In the genomic region with DNA sequence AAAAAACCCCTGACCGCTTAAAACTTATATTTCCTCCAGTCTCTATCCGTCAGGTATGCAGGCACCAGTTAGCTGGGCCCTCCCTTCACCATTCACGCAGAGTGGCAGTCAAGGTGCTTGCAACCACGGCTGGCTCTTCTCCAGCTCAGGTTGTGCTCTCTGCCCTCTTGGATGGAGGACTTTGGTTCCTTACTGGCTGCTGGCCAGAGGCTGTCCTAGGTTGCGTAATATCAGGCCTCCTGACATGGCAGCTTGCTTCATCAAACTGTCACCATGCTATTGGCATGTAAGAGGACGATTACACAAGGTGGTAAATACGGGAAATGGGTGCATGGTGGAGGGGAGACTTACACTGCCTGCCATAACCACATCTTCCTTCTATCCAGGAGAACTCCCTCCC, we compare ENCODE assay signal across 12 mouse cellular contexts. TPM values are rescaled to one million over a fixed set of nuclear protein-coding genes. Genes with fewer than 3 reads are reported as not detected.
A peak's percentile ranks its signal among the peaks of the same experiment; 100 is the strongest.
DNase-seq lines count a peak whose midpoint lies in the region; ATAC-seq and TF ChIP-seq lines count a peak whose summit lies in the region.
"Had no signal": no experiment of that assay in that cellular context is flagged by ENCODE, and none has a peak within 500 bp of the region (broad histone marks: within the 10 kb centered on the region; RNA-seq: fewer than 3 reads in every experiment).

No protein-coding gene starts in this region.

- H3K4me2 ChIP-seq in hindbrain, embryonic 12.5 days (replicated peaks), result no peak overlapping the region

- no peaks in the 10 kb centered on the region for H3K4me1 ChIP-seq in hindbrain, embryonic 12.5 days

- no peak overlapping the region for H3ac ChIP-seq in C2C12 (ENCODE audit: control insufficient read depth, insufficient read length, low read depth)

- no peaks in the 10 kb centered on the region for H3K79me2 ChIP-seq in C2C12 (ENCODE audit: control insufficient read depth, insufficient read depth)

- 90% methylated on average over 7 of the region's 7 CpGs for WGBS in hindbrain, embryonic 12.5 days

- H3K36me3 ChIP-seq in C2C12 (ENCODE audit: control insufficient read depth, insufficient read depth), result no peaks in the 10 kb centered on the region
- no peaks in the 10 kb centered on the region for H3K36me3 ChIP-seq in hindbrain, embryonic 12.5 days

- H3K9me3 ChIP-seq in hindbrain, embryonic 12.5 days (replicated peaks), result 0 out of 2 replicates have a peak, but pooled peaks cover 2% of the 10 kb centered on the region

- no peak for ATAC-seq in hindbrain, embryonic 12.5 days (ENCODE audit: low FRiP score)

- H3K4me3 ChIP-seq in C2C12 (ENCODE audit: insufficient read depth, poor library complexity, severe bottlenecking), result no peak overlapping the region
- H3K4me3 ChIP-seq in hindbrain, embryonic 12.5 days, result no peak overlapping the region
- H3K4me3 ChIP-seq: myocyte had no signal

- H3K27ac ChIP-seq in hindbrain, embryonic 12.5 days, result no peak overlapping the region

- H3K9ac ChIP-seq in hindbrain, embryonic 12.5 days, result no peak overlapping the region

- no peaks in the 10 kb centered on the region for H3K79me3 ChIP-seq in C2C12 (ENCODE audit: low read depth)

- DNase-seq in 416B (ENCODE audit: low read depth), result peak; percentile 81
- peak; percentile 92 to 94 for DNase-seq in kidney, postnatal 25 days
- peak; percentile 89 for DNase-seq in lung, postnatal 25 days (ENCODE audit: low spot score)
- DNase-seq in gastrocnemius, postnatal 25 days, result no peak
- DNase-seq in layer of hippocampus, postnatal 25 days (ENCODE audit: extremely low spot score in 1 of 2, low spot score in 1 of 2), result no peak
- DNase-seq: embryo, embryonic 11 days; gastrocnemius, postnatal 14 days had no signal

- TF ChIP-seq CTCF in C2C12 (IDR thresholded peaks at IDR 0.05; ENCODE audit: control insufficient read depth, insufficient read depth, insufficient read length), result no peak

- no peaks in the 10 kb centered on the region for H3K27me3 ChIP-seq in C2C12 (ENCODE audit: control insufficient read depth, insufficient read depth, insufficient read length)
- no peaks in the 10 kb centered on the region for H3K27me3 ChIP-seq in hindbrain, embryonic 12.5 days

TF ChIP-seq in C2C12, 6 proteins besides CTCF, POLR2A, EP300 and RAD21:
- TF ChIP-seq CEBPB (IDR thresholded peaks at IDR 0.05; ENCODE audit: low read depth), result peak; percentile 63
- TF ChIP-seq MYOD1 (IDR thresholded peaks at IDR 0.05; ENCODE audit: control insufficient read depth, insufficient read length, low read depth), result no peak
TF ChIP-seq in C2C12: peak in this region for 1.

RNA-seq across cellular contexts. Expression of a gene that starts 17.7 kb away (rescaled TPM):
- polyA plus RNA-seq in C2C12 (2012; fragmentation: generic; extraction: Trizol), result 2.9 TPM
- under 1 TPM; 0.24 to 0.87 TPM for total RNA-seq in gastrocnemius, postnatal 25 days (2021)
- polyA plus RNA-seq in hindbrain, embryonic 12.5 days (2016; fragmentation: Nextera tagmentation; extraction: Ambion mirVana), result 5.1 and 6.1 TPM in 2 replicates
- total RNA-seq in layer of hippocampus, postnatal 25 days (2021), result 1 to 10 TPM in 1 of 2 experiments, under 1 TPM in 1; 0.69 to 1.1 TPM

RNA-seq across cellular contexts. Expression of a gene that starts 30.8 kb away (rescaled TPM):
- 3.4 TPM for polyA plus RNA-seq in C2C12 (2012; fragmentation: generic; extraction: Trizol)
- 1 to 10 TPM; 1.8 to 2.0 TPM for total RNA-seq in gastrocnemius, postnatal 25 days (2021)
- polyA plus RNA-seq in hindbrain, embryonic 12.5 days (2016; fragmentation: Nextera tagmentation; extraction: Ambion mirVana), result 7.0 and 8.6 TPM in 2 replicates
- 10 to 100 TPM in 1 of 2 experiments, 1 to 10 TPM in 1; 9.7 to 11.4 TPM for total RNA-seq in layer of hippocampus, postnatal 25 days (2021)

RNA-seq across cellular contexts. Expression of a gene that starts 45.6 kb away (rescaled TPM):
- not detected for polyA plus RNA-seq in C2C12 (2012; fragmentation: generic; extraction: Trizol)
- total RNA-seq in gastrocnemius, postnatal 25 days (2021), result under 1 TPM in 1 of 2 experiments, not detected in 1; 0.21 TPM
- 0.15 and 0.16 TPM in 2 replicates for polyA plus RNA-seq in hindbrain, embryonic 12.5 days (2016; fragmentation: Nextera tagmentation; extraction: Ambion mirVana)
- 1 to 10 TPM; 1.3 to 1.6 TPM for total RNA-seq in layer of hippocampus, postnatal 25 days (2021)
- polyA plus RNA-seq: heart, postnatal 0 days; intestine, embryonic 14.5 days; myocyte had no signal

Comparison
In these comparisons a context has a peak if more than half of its experiments do, and no peak if none do; other contexts are left out.
1. DNase-seq: peak in 416B (single experiment), kidney, postnatal 25 days (2 of 2) and lung, postnatal 25 days (single experiment); none in gastrocnemius, postnatal 25 days (single experiment) and layer of hippocampus, postnatal 25 days (0 of 2).